Mouse (Mus musculus): Measurements from ENCODE around the gene Lgr5. TPM values are rescaled to one million over a fixed set of nuclear protein-coding genes. Genes with fewer than 3 reads are reported as not detected.
A peak's percentile ranks its signal among the peaks of the same experiment; 100 is the strongest.

Gene Lgr5
- polyA plus RNA-seq (2015; fragmentation: Nextera tagmentation; extraction: Ambion mirVana) = 3.1 and 4.4 TPM in 2 replicates

GRCm38 (mm10) chr10:115587301-115587969 is at the start of gene Lgr5:
Lgr5 (minus strand) TSS chr10:115587780.
- Histone ChIP-seq H3K9me3 (no peaks in the 10 kb centered on the region), H3K27ac (0 out of 2 replicates have a peak within 1 kb of the TSS, but pooled peaks have one; percentile 8), H3K27me3 (replicated peaks) (peaks cover 33% of the 10 kb centered on the region), H3K4me3 (replicated peaks) (peak within 1 kb of the TSS; percentile 44), H3K4me2 (peak within 1 kb of the TSS; percentile 79), H3K9ac (no peak within 1 kb of the TSS), H3K4me1 (peaks cover 22% of the 10 kb centered on the region), H3K36me3 (no peaks in the 10 kb centered on the region)
- WGBS = under 1% methylated on average over 47 of the region's 47 CpGs
- peak; percentile 81 for ATAC-seq (ENCODE audit: insufficient read depth, low FRiP score, low read depth)

GRCm38 (mm10) chr10:115626678-115627077 is 39.1 kb upstream of the Lgr5 start:
- H3K27me3 ChIP-seq (replicated peaks) = no peaks in the 10 kb centered on the region
- no peak overlapping the region for H3K4me3 ChIP-seq (replicated peaks)
- 82% methylated on average over 6 of the region's 6 CpGs for WGBS
- H3K9ac ChIP-seq = no peak overlapping the region
- ATAC-seq (ENCODE audit: insufficient read depth, low FRiP score, low read depth) = no peak
- no peak overlapping the region for H3K27ac ChIP-seq
- no peaks in the 10 kb centered on the region for H3K36me3 ChIP-seq
- H3K4me1 ChIP-seq = no peaks in the 10 kb centered on the region
- H3K9me3 ChIP-seq = no peaks in the 10 kb centered on the region
- H3K4me2 ChIP-seq = no peak overlapping the region

GRCm38 (mm10) chr10:115624957-115625356 is 37.4 kb upstream of the Lgr5 start:
- no peak overlapping the region for H3K9ac ChIP-seq
- H3K27ac ChIP-seq = no peak overlapping the region
- no peaks in the 10 kb centered on the region for H3K36me3 ChIP-seq
- H3K9me3 ChIP-seq = no peaks in the 10 kb centered on the region
- 62% methylated on average over 2 of the region's 2 CpGs for WGBS
- H3K4me1 ChIP-seq = no peaks in the 10 kb centered on the region
- H3K27me3 ChIP-seq (replicated peaks) = no peaks in the 10 kb centered on the region
- no peak overlapping the region for H3K4me2 ChIP-seq
- H3K4me3 ChIP-seq (replicated peaks) = no peak overlapping the region
- no peak for ATAC-seq (ENCODE audit: insufficient read depth, low FRiP score, low read depth)

GRCm38 (mm10) chr10:115623956-115624671 is 36.5 kb upstream of the Lgr5 start:
- no peak overlapping the region for H3K4me3 ChIP-seq (replicated peaks)
- no peak overlapping the region for H3K9ac ChIP-seq
- no peak for ATAC-seq (ENCODE audit: insufficient read depth, low FRiP score, low read depth)
- H3K36me3 ChIP-seq = no peaks in the 10 kb centered on the region
- H3K4me2 ChIP-seq = no peak overlapping the region
- no peaks in the 10 kb centered on the region for H3K4me1 ChIP-seq
- no peaks in the 10 kb centered on the region for H3K27me3 ChIP-seq (replicated peaks)
- 60% methylated on average over 15 of the region's 15 CpGs for WGBS
- no peaks in the 10 kb centered on the region for H3K9me3 ChIP-seq
- no peak overlapping the region for H3K27ac ChIP-seq

GRCm38 (mm10) chr10:115623481-115623880 is 35.9 kb upstream of the Lgr5 start:
- no peak for ATAC-seq (ENCODE audit: insufficient read depth, low FRiP score, low read depth)

GRCm38 (mm10) chr10:115618288-115618856 is 30.8 kb upstream of the Lgr5 start:
- peak overlapping the region; percentile 6; the same call in 1 of the 2 replicates for H3K4me3 ChIP-seq (replicated peaks)
- no peak overlapping the region for H3K27ac ChIP-seq
- H3K4me2 ChIP-seq = peak overlapping the region; percentile 35
- WGBS = 17% methylated on average over 15 of the region's 15 CpGs
- no peaks in the 10 kb centered on the region for H3K9me3 ChIP-seq
- H3K4me1 ChIP-seq = 0 out of 2 replicates have a peak, but pooled peaks cover 5% of the 10 kb centered on the region
- H3K9ac ChIP-seq = no peak overlapping the region
- ATAC-seq (ENCODE audit: insufficient read depth, low FRiP score, low read depth) = no peak
- H3K27me3 ChIP-seq (replicated peaks) = no peaks in the 10 kb centered on the region
- H3K36me3 ChIP-seq = no peaks in the 10 kb centered on the region

More at GRCm38 (mm10) chr10:115623481-115623880, 35.9 kb upstream of the Lgr5 start:
- H3K9me3 ChIP-seq = no peaks in the 10 kb centered on the region
- WGBS = 68% methylated on average over 7 of the region's 7 CpGs
- no peak overlapping the region for H3K27ac ChIP-seq
- no peak overlapping the region for H3K4me2 ChIP-seq
- H3K36me3 ChIP-seq = no peaks in the 10 kb centered on the region
- 0 out of 2 replicates have a peak, but pooled peaks cover 3% of the 10 kb centered on the region for H3K4me1 ChIP-seq
- no peak overlapping the region for H3K4me3 ChIP-seq (replicated peaks)
- no peaks in the 10 kb centered on the region for H3K27me3 ChIP-seq (replicated peaks)
- H3K9ac ChIP-seq = no peak overlapping the region

- WGBS = 12% methylated on average over 15 of the region's 15 CpGs
- ATAC-seq (ENCODE audit: insufficient read depth, low FRiP score, low read depth) = peak; percentile 68
- Histone ChIP-seq H3K9ac (no peak overlapping the region), H3K27ac (no peak overlapping the region), H3K36me3 (no peaks in the 10 kb centered on the region), H3K4me3 (replicated peaks) (peak overlapping the region; percentile 6; the same call in 1 of the 2 replicates), H3K4me2 (peak overlapping the region; percentile 35), H3K4me1 (0 out of 2 replicates have a peak, but pooled peaks cover 5% of the 10 kb centered on the region), H3K9me3 (no peaks in the 10 kb centered on the region), H3K27me3 (replicated peaks) (no peaks in the 10 kb centered on the region)
These were observed 30.1 kb upstream of the Lgr5 start for GRCm38 (mm10) chr10:115617456-115618287.

- Histone ChIP-seq H3K4me2 (no peak overlapping the region), H3K27ac (no peak overlapping the region), H3K27me3 (replicated peaks) (no peaks in the 10 kb centered on the region), H3K4me3 (replicated peaks) (no peak overlapping the region), H3K9me3 (no peaks in the 10 kb centered on the region), H3K36me3 (no peaks in the 10 kb centered on the region), H3K4me1 (no peaks in the 10 kb centered on the region), H3K9ac (no peak overlapping the region)
- 90% methylated on average over 1 of the region's 1 CpGs for WGBS
- ATAC-seq (ENCODE audit: insufficient read depth, low FRiP score, low read depth) = no peak
These were observed 8.2 kb upstream of the Lgr5 start for GRCm38 (mm10) chr10:115595748-115596147.

- ATAC-seq (ENCODE audit: insufficient read depth, low FRiP score, low read depth) = no peak
- H3K4me1 ChIP-seq = no peaks in the 10 kb centered on the region
- no peak overlapping the region for H3K9ac ChIP-seq
- no peaks in the 10 kb centered on the region for H3K9me3 ChIP-seq
- H3K27ac ChIP-seq = no peak overlapping the region
- WGBS = 81% methylated on average over 6 of the region's 6 CpGs
- H3K27me3 ChIP-seq (replicated peaks) = peaks cover 5% of the 10 kb centered on the region; the same call in 1 of the 2 replicates
- H3K36me3 ChIP-seq = no peaks in the 10 kb centered on the region
- H3K4me3 ChIP-seq (replicated peaks) = no peak overlapping the region
- H3K4me2 ChIP-seq = no peak overlapping the region
These were observed 6.1 kb upstream of the Lgr5 start for GRCm38 (mm10) chr10:115593651-115594050.

GRCm38 (mm10) chr10:115593221-115593620 is 5.6 kb upstream of the Lgr5 start:
- peak overlapping the region; percentile 1; the same call in 1 of the 2 replicates for H3K4me2 ChIP-seq
- 39% methylated on average over 11 of the region's 11 CpGs for WGBS
- no peaks in the 10 kb centered on the region for H3K9me3 ChIP-seq
- no peak for ATAC-seq (ENCODE audit: insufficient read depth, low FRiP score, low read depth)
- H3K4me1 ChIP-seq = no peaks in the 10 kb centered on the region
- no peaks in the 10 kb centered on the region for H3K36me3 ChIP-seq
- H3K27ac ChIP-seq = no peak overlapping the region
- H3K9ac ChIP-seq = no peak overlapping the region
- H3K4me3 ChIP-seq (replicated peaks) = no peak overlapping the region
- H3K27me3 ChIP-seq (replicated peaks) = peaks cover 7% of the 10 kb centered on the region; the same call in 1 of the 2 replicates

- 2% methylated on average over 7 of the region's 7 CpGs for WGBS
- H3K4me3 ChIP-seq (replicated peaks) = peak overlapping the region; percentile 44
- peak overlapping the region; percentile 79 for H3K4me2 ChIP-seq
- no peak overlapping the region for H3K27ac ChIP-seq
- ATAC-seq (ENCODE audit: insufficient read depth, low FRiP score, low read depth) = no peak
- no peaks in the 10 kb centered on the region for H3K36me3 ChIP-seq
- peaks cover 22% of the 10 kb centered on the region for H3K4me1 ChIP-seq
- no peak overlapping the region for H3K9ac ChIP-seq
- H3K27me3 ChIP-seq (replicated peaks) = peaks cover 33% of the 10 kb centered on the region
- H3K9me3 ChIP-seq = no peaks in the 10 kb centered on the region
These were observed 399 bp upstream of the Lgr5 start for GRCm38 (mm10) chr10:115587979-115588378.
